Mouse (Mus musculus) G1E (cell line): ENCODE data around the gene 1300017J02Rik. TPM values are rescaled to one million over a fixed set of nuclear protein-coding genes. Genes with fewer than 3 reads are reported as not detected.

ENCODE experiments used
- ATAC-seq: 2 replicates; pipeline ENCODE4 v1.8.0; 2016; ENCODE audit warnings: mild to moderate bottlenecking; ENCODE audit not compliant: insufficient number of reproducible peaks, poor library complexity, low FRiP score, severe bottlenecking; ENCODE audit errors: extremely low read depth
- DNase-seq: peaks from one replicate; pipeline ENCODE4 v3.0.0; 2012; ENCODE audit warnings: low spot score
- H3K27me3 ChIP-seq: 2 replicates; pipeline ENCODE4 v1.6.1; 2012; ENCODE audit warnings: mild to moderate bottlenecking, low read length, inconsistent platforms; ENCODE audit not compliant: insufficient read depth
- H3K36me3 ChIP-seq: replicated peaks from 2 replicates; pipeline ENCODE3; 2012; ENCODE audit warnings: mild to moderate bottlenecking, inconsistent platforms
- H3K4me1 ChIP-seq: 2 replicates; pipeline ENCODE4 v1.6.1; 2012; ENCODE audit warnings: low read depth, low read length, inconsistent platforms, mixed read lengths; ENCODE audit not compliant: insufficient read depth
- H3K4me3 ChIP-seq: 2 replicates; pipeline ENCODE4 v1.5.1; 2012; ENCODE audit warnings: low read depth, mild to moderate bottlenecking, inconsistent platforms, low read length, moderate library complexity, mixed read lengths
- H3K9me3 ChIP-seq: replicated peaks from 2 replicates; pipeline ENCODE4 v1.6.1; 2012; ENCODE audit warnings: inconsistent platforms
- CTCF ChIP-seq: IDR thresholded peaks from 2 replicates; pipeline ENCODE4 v1.5.1; 2012; ENCODE audit warnings: low read depth, low read length, inconsistent platforms, mixed read lengths
- GATA1 ChIP-seq: IDR thresholded peaks from 2 replicates; pipeline ENCODE4 v1.6.1; 2012; ENCODE audit warnings: borderline replicate concordance, low read length, inconsistent platforms, mixed read lengths
- GATA2 ChIP-seq: IDR thresholded peaks from 2 replicates; pipeline ENCODE4 v1.6.1; 2012; ENCODE audit warnings: low read depth, low read length, inconsistent platforms, borderline replicate concordance
- POLR2AphosphoS5 ChIP-seq: IDR thresholded peaks from 2 replicates; pipeline ENCODE4 v1.6.1; 2012; ENCODE audit warnings: low read depth, low read length, inconsistent platforms; ENCODE audit not compliant: insufficient replicate concordance
- TAL1 ChIP-seq: conservative IDR thresholded peaks from 2 replicates; pipeline ENCODE4 v1.6.1; 2012; ENCODE audit warnings: low read depth, low read length, inconsistent platforms, mixed read lengths
- polyA plus RNA-seq: library from polyadenylated mRNA; stranded (reverse); fragments of >175 nt; gene quantifications from 2 replicates; pipeline ENCODE4 v1.2.3, GENCODE M21; 2012
- total RNA-seq, 2 experiments: library from RNA; stranded (forward) in 1 of 2; stranded (reverse) in 1 of 2; fragments of 200-1000 nt in 1 of 2; fragments of >200 nt in 1 of 2; fragmentation: Nextera tagmentation in 1 of 2; gene quantifications; 2 replicates each; pipeline ENCODE4 v1.2.3; 2014 to 2017

Gene 1300017J02Rik
- total and polyA plus RNA-seq, 3 experiments: 6.9 to 42.4 (median 31.9) TPM

- Histone ChIP-seq H3K27me3 (peaks cover 9% of the 10 kb centered on the region; the same call in 1 of the 2 replicates), H3K36me3 (peaks cover 5% of the 10 kb centered on the region), H3K4me1 (no peaks in the 10 kb centered on the region), H3K4me3 (no peak overlapping the region), H3K9me3 (no peaks in the 10 kb centered on the region)
- TF ChIP-seq GATA1 (no peak), CTCF (no peak), POLR2AphosphoS5 (no peak), GATA2 (no peak), TAL1 (no peak)
- DNase-seq (no peak), ATAC-seq (no peak)
These were observed 58.2 kb downstream of the 1300017J02Rik start for GRCm38 (mm10) chr9:103246526-103247168.

DNA sequence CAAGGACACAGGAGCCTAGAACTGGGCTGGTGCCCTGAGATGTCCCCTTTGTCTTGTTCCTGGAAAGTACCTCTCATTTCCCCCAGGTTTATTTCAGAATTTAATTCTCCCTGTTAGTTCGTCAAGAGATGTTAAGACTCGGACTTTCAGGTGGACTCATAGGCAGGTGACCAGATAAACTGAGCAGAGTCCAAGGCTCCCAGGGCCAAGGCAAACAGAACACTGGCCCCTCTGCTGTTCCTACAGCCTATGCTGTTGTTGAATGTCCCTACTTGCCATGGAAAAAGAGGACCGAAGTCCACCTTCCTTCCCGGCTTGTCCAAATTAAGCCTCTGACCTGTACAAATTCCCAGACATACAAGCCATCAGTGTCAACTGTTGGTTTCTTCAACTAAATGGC, 61.2 kb downstream of the 1300017J02Rik start:
- Histone ChIP-seq H3K36me3 (no peaks in the 10 kb centered on the region), H3K4me1 (no peaks in the 10 kb centered on the region), H3K27me3 (peaks cover 22% of the 10 kb centered on the region), H3K4me3 (no peak overlapping the region), H3K9me3 (no peaks in the 10 kb centered on the region)
- DNase-seq (no peak), ATAC-seq (no peak)
- TF ChIP-seq POLR2AphosphoS5 (no peak), GATA1 (no peak), TAL1 (no peak), CTCF (no peak), GATA2 (no peak)

- ATAC-seq (no peak), DNase-seq (no peak)
- Histone ChIP-seq H3K27me3 (peaks cover 32% of the 10 kb centered on the region), H3K36me3 (no peaks in the 10 kb centered on the region), H3K4me1 (no peaks in the 10 kb centered on the region), H3K9me3 (no peaks in the 10 kb centered on the region), H3K4me3 (no peak overlapping the region)
- TF ChIP-seq TAL1 (no peak), GATA2 (no peak), POLR2AphosphoS5 (no peak), CTCF (no peak), GATA1 (no peak)
These were observed 63.7 kb downstream of the 1300017J02Rik start for GRCm38 (mm10) chr9:103241206-103241605.

GRCm38 (mm10) chr9:103239471-103239870, 65.4 kb downstream of the 1300017J02Rik start:
- peaks cover 39% of the 10 kb centered on the region for H3K27me3 ChIP-seq
- TF ChIP-seq GATA2: no peak
- no peak for TF ChIP-seq CTCF
- TF ChIP-seq POLR2AphosphoS5: no peak
- TF ChIP-seq TAL1: no peak
- no peak for TF ChIP-seq GATA1
- no peaks in the 10 kb centered on the region for H3K4me1 ChIP-seq
- no peaks in the 10 kb centered on the region for H3K36me3 ChIP-seq
- no peak for DNase-seq
- ATAC-seq: no peak
- no peak overlapping the region for H3K4me3 ChIP-seq
- no peaks in the 10 kb centered on the region for H3K9me3 ChIP-seq

DNA sequence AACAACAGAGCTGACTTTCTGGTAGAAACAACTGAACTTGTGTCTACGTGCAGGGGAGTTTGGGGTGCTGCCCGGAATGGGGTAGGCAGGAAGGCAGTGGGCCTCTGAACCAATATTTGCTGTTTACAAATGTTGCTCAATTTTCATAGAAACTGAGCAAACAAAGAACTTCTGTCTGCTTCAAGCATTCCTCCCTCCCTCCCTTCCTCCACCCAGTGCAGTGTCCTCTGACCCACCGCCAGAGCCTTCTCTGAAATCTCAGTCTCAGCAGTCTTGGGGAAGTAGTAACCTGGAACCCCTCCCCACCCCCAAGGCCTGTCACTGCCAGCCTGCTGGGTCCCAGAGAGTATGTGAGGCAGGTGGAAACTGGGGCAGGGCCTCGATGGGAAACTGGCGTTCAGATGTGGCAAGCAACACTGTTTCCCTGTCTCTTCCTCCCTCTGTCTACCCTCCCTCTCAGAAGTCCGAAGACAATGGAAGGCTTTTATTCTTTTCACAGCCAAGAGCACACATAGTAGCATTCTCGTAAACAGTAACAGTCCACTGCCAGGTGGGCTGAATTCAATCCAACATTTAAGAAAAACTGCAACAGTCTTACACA, 70.2 kb downstream of the 1300017J02Rik start:
- ATAC-seq (no peak), DNase-seq (no peak)
- no peaks in the 10 kb centered on the region for H3K36me3 ChIP-seq
- peaks cover 14% of the 10 kb centered on the region for H3K4me1 ChIP-seq
- no peaks in the 10 kb centered on the region for H3K9me3 ChIP-seq
- no peak for TF ChIP-seq GATA2
- TF ChIP-seq CTCF: no peak
- TF ChIP-seq TAL1: no peak
- TF ChIP-seq POLR2AphosphoS5: no peak
- no peak for TF ChIP-seq GATA1
- H3K27me3 ChIP-seq: peaks cover 44% of the 10 kb centered on the region
- no peak overlapping the region for H3K4me3 ChIP-seq

DNA sequence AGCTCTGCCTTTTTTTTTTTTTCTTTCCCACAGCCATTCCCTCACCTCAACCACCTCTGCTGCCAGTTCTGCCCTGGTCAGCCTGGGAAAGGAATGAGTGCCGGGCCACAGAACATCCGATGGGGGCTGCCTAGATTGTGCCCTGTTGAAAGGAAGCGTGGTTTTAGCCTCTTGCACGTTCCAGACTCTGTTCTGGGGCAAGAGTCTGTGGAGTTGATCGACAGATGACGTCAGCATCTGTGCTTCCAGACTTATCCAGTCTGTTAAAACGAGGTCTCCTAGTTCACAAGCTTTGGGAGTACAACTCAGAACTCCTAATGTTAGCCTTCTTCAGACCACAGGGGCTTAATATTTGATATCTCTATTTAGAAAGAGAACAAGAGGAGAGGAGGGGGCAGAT, 70.8 kb downstream of the 1300017J02Rik start:
- ATAC-seq (no peak), DNase-seq (no peak)
- peaks cover 43% of the 10 kb centered on the region for H3K27me3 ChIP-seq
- TF ChIP-seq CTCF: no peak
- peaks cover 19% of the 10 kb centered on the region for H3K4me1 ChIP-seq
- no peaks in the 10 kb centered on the region for H3K9me3 ChIP-seq
- no peak overlapping the region for H3K4me3 ChIP-seq
- no peaks in the 10 kb centered on the region for H3K36me3 ChIP-seq

GRCm38 (mm10) chr9:103233006-103233395, 71.9 kb downstream of the 1300017J02Rik start:
- ATAC-seq (no peak), DNase-seq (no peak)
- H3K9me3 ChIP-seq: no peaks in the 10 kb centered on the region
- TF ChIP-seq GATA2 (no peak), CTCF (no peak), TAL1 (no peak), GATA1 (no peak), POLR2AphosphoS5 (no peak)
- peaks cover 44% of the 10 kb centered on the region for H3K27me3 ChIP-seq
- H3K4me1 ChIP-seq: peaks cover 29% of the 10 kb centered on the region
- no peaks in the 10 kb centered on the region for H3K36me3 ChIP-seq
- no peak overlapping the region for H3K4me3 ChIP-seq
